Mouse (Mus musculus) heart, adult 2 months (tissue): ENCODE results near the gene Itpkb. TPM values are rescaled to one million over a fixed set of nuclear protein-coding genes. Genes with fewer than 3 reads are reported as not detected.

Experiments used
- DNase-seq, 2 experiments: peaks; one replicate each; pipeline ENCODE4 v3.0.0; 2021
- H3K27ac ChIP-seq: fragments of 200-600 bp; 2 replicates; pipeline ENCODE4 v1.8.1; 2022
- H3K27me3 ChIP-seq: fragments of 200-500 bp; 2 replicates; pipeline ENCODE4 v1.6.1; 2012; ENCODE audit warnings: mild to moderate bottlenecking, low read length, inconsistent platforms, mixed read lengths; ENCODE audit not compliant: control insufficient read depth, insufficient read depth
- H3K36me3 ChIP-seq: fragments of 200-500 bp; 2 replicates; pipeline ENCODE4 v1.6.1; 2012; ENCODE audit warnings: low read length, inconsistent platforms; ENCODE audit not compliant: control insufficient read depth, insufficient read depth
- H3K4me1 ChIP-seq: fragments of 200-500 bp; 2 replicates; pipeline ENCODE4 v1.6.1; 2011; ENCODE audit warnings: low read length; ENCODE audit not compliant: control insufficient read depth, insufficient read depth
- H3K4me3 ChIP-seq: fragments of 200-600 bp; 2 replicates; pipeline ENCODE4 v1.8.1; 2022
- H3K79me2 ChIP-seq: fragments of 200-500 bp; replicated peaks from 2 replicates; pipeline ENCODE4 v1.6.1; 2012; ENCODE audit warnings: mild to moderate bottlenecking, inconsistent platforms, low read length, moderate library complexity, mixed read lengths; ENCODE audit not compliant: control insufficient read depth, insufficient read depth
- H3K9ac ChIP-seq: fragments of 200-500 bp; 2 replicates; pipeline ENCODE4 v1.6.1; 2012; ENCODE audit warnings: low read depth, mild to moderate bottlenecking, control low read depth, inconsistent platforms, low read length, mixed read lengths
- CTCF ChIP-seq: fragments of 200-600 bp; IDR thresholded peaks from 2 replicates; pipeline ENCODE4 v1.8.1; 2022; ENCODE audit warnings: antibody characterized with exemption, mild to moderate bottlenecking, moderate library complexity
- EP300 ChIP-seq: fragments of 200-500 bp; IDR thresholded peaks from 2 replicates; pipeline ENCODE4 v1.6.1; 2011; ENCODE audit warnings: low read depth, low read length, control low read depth; ENCODE audit not compliant: insufficient read depth
- POLR2A ChIP-seq: fragments of 200-500 bp; IDR thresholded peaks from 2 replicates; pipeline ENCODE4 v1.6.1; 2011; ENCODE audit warnings: mild to moderate bottlenecking, low read depth, low read length, control low read depth; ENCODE audit not compliant: insufficient read depth
- WGBS: fragments of 180-500 bp; shearing (Covaris S2); methylation state at CpG from one replicate; pipeline ENCODE4 v1.1.7; 2018; 5-methylcytosine and 5-hydroxymethylcytosine counted together
- intact Hi-C: fragments of 180-260 bp; cut with DNase I; formaldehyde crosslinking; loops from one replicate; pipeline ENCODE4 v1.15.1; 2025
- polyA plus RNA-seq: library from polyadenylated mRNA; depleted of rRNA; stranded (reverse); fragments of >200 nt; gene quantifications from 2 replicates; pipeline ENCODE4 v1.2.3, GENCODE M21; 2012
- total RNA-seq, 2 experiments: library from RNA; stranded (reverse); gene quantifications; 2 replicates each; pipeline ENCODE4 v1.2.3; 2021

Gene Itpkb
- total and polyA plus RNA-seq, 3 experiments, result 21.5 to 50.7 (median 50.0) TPM

GRCm38 (mm10) chr1:180333588-180333987 lies 3.3 kb downstream of the Itpkb start:
- Histone ChIP-seq H3K36me3 (peaks cover 19% of the 10 kb centered on the region), H3K79me2 (peaks cover 21% of the 10 kb centered on the region), H3K27ac (peak overlapping the region; percentile 98), H3K27me3 (no peaks in the 10 kb centered on the region), H3K4me1 (peaks cover 11% of the 10 kb centered on the region), H3K4me3 (peak overlapping the region; percentile 90), H3K9ac (peak overlapping the region; percentile 98)
- intact Hi-C loops, result loop anchor here (2.0 to 5.0 kb wide), 2 partner anchors 57 to 89 kb away; no protein-coding TSS in a partner anchor
- TF ChIP-seq CTCF (no peak), POLR2A (no peak; the same call in 1 of the 2 replicates), EP300 (peak; percentile 35; the same call in 1 of the 2 replicates)
- peak; percentile 70 for DNase-seq
- 30% methylated on average over 6 of the region's 6 CpGs for WGBS

- peaks cover 21% of the 10 kb centered on the region for H3K79me2 ChIP-seq
- peak overlapping the region; percentile 98 for H3K27ac ChIP-seq
- TF ChIP-seq EP300 (no peak), POLR2A (no peak), CTCF (no peak)
- H3K36me3 ChIP-seq, result peaks cover 22% of the 10 kb centered on the region
- peak overlapping the region; percentile 71 for H3K9ac ChIP-seq
- intact Hi-C loops, result loop anchor here (5.0 kb wide), 1 partner anchor 88 kb away; no protein-coding TSS in a partner anchor
- no peaks in the 10 kb centered on the region for H3K27me3 ChIP-seq
- WGBS, result 49% methylated on average over 6 of the region's 6 CpGs
- no peak for DNase-seq
- H3K4me3 ChIP-seq, result peak overlapping the region; percentile 90
- peaks cover 7% of the 10 kb centered on the region for H3K4me1 ChIP-seq
Measured at GRCm38 (mm10) chr1:180334541-180334940, 4.3 kb downstream of the Itpkb start.

GRCm38 (mm10) chr1:180335513-180336375 lies 5.5 kb downstream of the Itpkb start:
- peak overlapping the region; percentile 98 for H3K27ac ChIP-seq
- TF ChIP-seq CTCF (no peak), POLR2A (no peak), EP300 (no peak)
- H3K4me3 ChIP-seq, result peak overlapping the region; percentile 90
- no peaks in the 10 kb centered on the region for H3K27me3 ChIP-seq
- 49% methylated on average over 12 of the region's 12 CpGs for WGBS
- intact Hi-C loops, result no loop called here
- H3K79me2 ChIP-seq, result peaks cover 21% of the 10 kb centered on the region
- peaks cover 11% of the 10 kb centered on the region for H3K4me1 ChIP-seq
- peaks cover 22% of the 10 kb centered on the region for H3K36me3 ChIP-seq
- H3K9ac ChIP-seq, result peak overlapping the region; percentile 56
- no peak for DNase-seq

GRCm38 (mm10) chr1:180338358-180338757 lies 8.1 kb downstream of the Itpkb start:
- Histone ChIP-seq H3K27ac (no peak overlapping the region), H3K27me3 (no peaks in the 10 kb centered on the region), H3K79me2 (peaks cover 11% of the 10 kb centered on the region), H3K9ac (no peak overlapping the region), H3K4me1 (peaks cover 17% of the 10 kb centered on the region), H3K36me3 (peaks cover 27% of the 10 kb centered on the region), H3K4me3 (peak overlapping the region; percentile 20; the same call in 1 of the 2 replicates)
- TF ChIP-seq EP300 (no peak), CTCF (no peak), POLR2A (no peak)
- WGBS, result 56% methylated on average over 8 of the region's 8 CpGs
- intact Hi-C loops, result no loop called here
- no peak for DNase-seq

- TF ChIP-seq POLR2A (no peak), CTCF (no peak), EP300 (no peak)
- WGBS, result 65% methylated on average over 5 of the region's 5 CpGs
- no peak for DNase-seq
- Histone ChIP-seq H3K27ac (no peak overlapping the region), H3K79me2 (peaks cover 7% of the 10 kb centered on the region), H3K4me1 (peaks cover 23% of the 10 kb centered on the region), H3K9ac (no peak overlapping the region), H3K27me3 (no peaks in the 10 kb centered on the region), H3K36me3 (peaks cover 26% of the 10 kb centered on the region), H3K4me3 (no peak overlapping the region)
- intact Hi-C loops, result no loop called here
Measured at GRCm38 (mm10) chr1:180339143-180339542, 8.9 kb downstream of the Itpkb start.

GRCm38 (mm10) chr1:180342944-180343343 lies 12.7 kb downstream of the Itpkb start:
- WGBS, result 37% methylated on average over 7 of the region's 7 CpGs
- Histone ChIP-seq H3K79me2 (peaks cover 6% of the 10 kb centered on the region), H3K9ac (no peak overlapping the region), H3K36me3 (peaks cover 14% of the 10 kb centered on the region), H3K27ac (peak overlapping the region; percentile 62; the same call in 1 of the 2 replicates), H3K4me3 (peak overlapping the region; percentile 9; the same call in 1 of the 2 replicates), H3K27me3 (no peaks in the 10 kb centered on the region), H3K4me1 (peaks cover 27% of the 10 kb centered on the region)
- intact Hi-C loops, result no loop called here
- DNase-seq, result no peak
- no peak for TF ChIP-seq POLR2A
- TF ChIP-seq EP300, result no peak
- no peak for TF ChIP-seq CTCF
